Mouse (Mus musculus) megakaryocyte-erythroid progenitor cell, adult 5-6 weeks (primary cell): Measurements from ENCODE around the gene Mrpl24. TPM values are rescaled to one million over a fixed set of nuclear protein-coding genes. Genes with fewer than 3 reads are reported as not detected.
"Not testable (repeated sequence)": the region's sequence is repeated elsewhere in the genome, so short reads cannot be mapped to it uniquely, and the experiment has no call there.

Experiments
- ATAC-seq: replicated peaks from 2 replicates; pipeline ENCODE4 v1.8.0; 2016; ENCODE audit warnings: mild to moderate bottlenecking, inconsistent platforms; ENCODE audit not compliant: severe bottlenecking, poor library complexity, low FRiP score, low TSS enrichment
- total RNA-seq, 2 experiments: library from RNA; stranded (forward) in 1 of 2; stranded (reverse) in 1 of 2; fragments of 200-1000, 215-1000 nt in 1 of 2; fragments of >200 nt in 1 of 2; fragmentation: Nextera tagmentation in 1 of 2; gene quantifications; 2 replicates each; pipeline ENCODE4 v1.2.3; 2014 to 2017

Mrpl24 gene
- 147 and 201 TPM in 2 replicates for total RNA-seq (2014; fragmentation: Nextera tagmentation)
- total RNA-seq (2017) = 116 and 118 TPM in 2 replicates

DNA sequence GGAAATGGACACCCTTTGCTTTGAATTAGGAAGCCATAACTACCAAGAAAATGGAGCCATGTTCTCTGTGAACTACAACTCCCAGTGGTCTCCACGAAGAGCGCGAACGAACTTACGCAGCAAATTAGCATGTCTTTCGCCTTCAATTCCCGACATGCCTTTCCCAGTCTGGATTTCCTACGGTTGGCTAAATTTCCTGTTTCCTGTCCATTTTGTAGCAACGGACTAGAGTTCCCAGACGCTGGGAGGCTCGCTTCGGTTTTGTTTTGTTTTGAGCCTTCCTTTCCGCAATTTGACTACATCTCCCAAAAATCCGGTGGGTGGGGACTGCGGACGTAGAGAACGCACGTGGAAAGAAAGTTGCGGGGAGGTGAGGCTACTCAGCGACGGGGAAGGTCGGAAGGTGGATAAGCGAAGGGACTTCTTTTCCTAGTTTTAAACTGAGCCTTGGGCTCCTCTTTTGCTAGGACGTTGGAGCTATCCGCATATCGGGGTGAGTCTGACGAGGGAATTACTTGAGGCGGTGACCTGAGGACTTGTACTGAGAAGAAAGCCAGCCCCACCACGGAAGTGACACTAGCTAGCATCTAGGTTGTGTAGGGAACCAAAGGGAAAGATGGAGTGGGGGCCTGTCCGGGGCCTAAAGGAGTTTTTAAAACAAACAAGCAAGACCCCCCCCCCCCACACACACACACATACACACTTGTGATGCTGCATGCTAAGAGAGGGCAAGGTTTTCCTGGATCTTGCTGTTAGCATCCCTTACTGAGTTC lies at the start of gene Mrpl24:
TSS of gene Mrpl24 (plus strand) at position 171 of the 773 bp plus-strand sequence.
- peak; percentile 75 for ATAC-seq

DNA sequence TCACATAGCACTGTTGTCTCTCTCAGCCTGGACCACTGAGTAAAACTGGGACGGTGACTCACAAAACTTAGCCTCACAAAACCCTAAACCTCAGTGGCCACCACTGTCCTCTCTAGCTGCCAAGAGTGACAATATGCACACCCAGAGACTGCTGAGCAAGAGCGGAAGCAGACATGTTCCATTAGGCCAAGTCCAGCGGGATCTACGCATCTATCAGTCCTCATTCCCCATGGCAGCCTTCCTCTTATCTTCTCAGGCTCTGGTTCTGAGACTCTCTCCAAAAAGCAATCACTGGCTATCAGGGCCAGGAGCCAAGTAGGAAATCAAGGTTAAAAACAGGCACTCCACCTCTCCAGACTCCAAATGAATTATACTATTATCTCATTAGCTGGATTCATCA lies 41.6 kb upstream of the Mrpl24 start:
- no peak for ATAC-seq

DNA sequence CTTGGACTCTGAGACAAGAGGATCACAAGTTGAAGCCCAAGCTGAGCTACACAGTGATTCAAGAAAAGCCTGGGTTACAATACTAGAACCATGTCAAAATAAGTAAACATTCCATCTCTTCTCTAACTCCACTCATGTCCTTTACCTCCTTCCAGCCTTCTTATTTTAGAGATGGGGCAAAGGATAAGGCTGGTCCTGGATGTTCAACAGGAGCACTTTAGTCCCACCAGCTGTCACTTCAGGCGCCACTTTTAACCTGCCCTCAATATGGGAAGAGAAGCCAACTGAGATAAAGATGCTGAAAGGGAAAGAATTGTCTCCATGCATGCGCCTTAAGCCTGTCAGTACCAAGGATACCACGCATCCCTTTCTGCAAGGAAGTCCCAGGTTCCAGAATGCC lies 35.0 kb upstream of the Mrpl24 start:
- ATAC-seq = no peak

DNA sequence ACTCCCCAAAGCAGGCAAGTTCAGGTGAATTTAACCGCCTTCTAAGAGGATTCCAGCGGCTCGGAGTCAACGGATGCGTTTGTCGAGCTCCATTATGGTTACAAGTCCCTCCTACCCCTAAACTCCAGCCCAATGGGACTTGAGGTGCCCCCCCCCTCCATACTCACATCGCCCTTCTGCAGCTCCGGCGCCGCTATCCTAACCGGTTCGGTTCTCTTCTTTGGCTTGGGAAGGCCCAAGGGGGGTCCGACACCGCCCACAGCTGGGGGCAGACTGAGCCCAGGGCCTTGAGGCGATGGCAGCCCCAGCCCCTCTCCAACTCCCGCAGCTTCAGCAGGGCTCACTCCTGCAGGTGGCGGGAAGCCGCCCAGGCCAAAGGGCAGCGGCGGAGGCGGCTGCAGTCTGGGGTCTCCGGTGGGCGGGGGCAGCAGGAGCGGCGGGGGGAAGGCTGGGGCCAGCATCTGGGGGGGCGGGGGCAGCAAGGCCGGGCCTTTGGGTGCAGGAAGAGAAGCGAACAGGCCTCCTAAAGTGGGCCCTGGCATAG lies 34.5 kb upstream of the Mrpl24 start:
- ATAC-seq = peak; percentile 49

DNA sequence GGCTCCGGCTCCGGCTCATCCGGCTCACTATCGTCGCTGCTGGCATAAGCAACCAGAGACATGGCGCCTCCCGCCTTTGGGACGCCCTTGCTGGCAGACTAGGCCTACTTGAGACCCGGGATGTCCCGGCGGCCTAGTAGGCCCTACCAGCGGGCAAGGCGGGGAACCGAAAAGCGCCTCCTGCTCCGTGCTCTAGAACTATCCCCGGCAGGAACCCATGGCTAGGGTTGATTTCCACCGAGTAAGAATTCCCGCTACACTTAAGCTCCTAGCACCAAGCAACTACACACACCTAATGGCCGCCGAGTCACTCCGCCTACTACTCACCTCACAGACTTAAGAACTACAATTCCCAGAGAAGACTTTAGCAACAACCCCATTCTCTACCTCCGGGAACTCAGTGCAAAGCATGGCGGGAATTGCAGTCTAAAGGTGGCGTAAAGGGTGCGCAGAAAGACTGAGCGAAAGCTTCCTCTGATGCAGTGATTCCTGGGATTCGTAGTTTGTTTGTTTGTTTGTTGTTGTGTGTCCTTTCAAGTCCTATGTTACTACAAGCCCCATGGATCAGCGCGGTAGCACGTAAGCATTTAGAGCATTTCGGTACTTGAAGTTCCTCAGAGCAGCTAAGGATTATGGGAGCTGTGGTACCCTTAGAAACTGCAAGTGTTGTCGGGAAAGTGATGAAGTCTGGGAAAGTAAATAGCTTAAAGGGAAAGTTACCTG lies 33.9 kb upstream of the Mrpl24 start, which contains the start of gene Prcc:
TSS of gene Prcc (minus strand) at position 328 of the 723 bp plus-strand sequence.
- peak; percentile 94 for ATAC-seq

DNA sequence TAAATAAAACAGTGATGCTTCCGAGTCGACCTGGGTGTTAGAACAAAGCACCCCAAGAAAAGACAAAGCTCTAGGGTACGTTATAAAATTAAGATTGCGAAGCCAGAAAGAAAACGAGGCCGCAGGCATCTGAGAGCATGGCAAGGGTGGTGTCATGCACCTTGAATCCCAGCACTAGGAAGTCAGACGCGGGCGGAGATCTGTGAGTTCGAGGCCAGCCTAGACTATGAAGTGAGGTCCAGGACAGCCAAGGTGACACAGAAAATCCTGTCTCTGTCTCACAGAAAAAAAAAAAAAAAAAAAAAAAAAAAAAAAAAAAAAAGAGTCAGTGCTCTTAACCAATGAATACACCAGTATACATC lies 33.3 kb upstream of the Mrpl24 start:
- ATAC-seq = peak; percentile 8; the same call in 1 of the 2 replicates

DNA sequence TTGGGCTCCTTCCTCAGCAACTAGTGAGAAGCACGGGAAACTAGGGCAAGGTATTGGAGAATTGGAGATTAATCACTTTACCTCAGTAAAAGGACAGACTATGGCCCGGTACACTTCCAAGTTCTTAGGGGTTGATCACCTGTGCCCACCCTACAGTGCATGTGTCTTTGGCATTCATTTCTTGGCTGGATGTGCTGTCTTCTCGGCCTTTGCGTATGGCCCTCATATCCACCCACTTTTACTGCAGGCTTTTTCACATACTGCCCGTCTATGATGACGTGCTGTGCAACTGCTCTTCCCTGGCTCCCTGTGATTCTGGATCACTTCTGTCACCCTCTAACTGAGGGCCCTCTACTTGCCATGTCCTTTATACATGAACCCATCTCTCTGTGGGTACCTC lies 32.9 kb upstream of the Mrpl24 start:
- no peak for ATAC-seq

DNA sequence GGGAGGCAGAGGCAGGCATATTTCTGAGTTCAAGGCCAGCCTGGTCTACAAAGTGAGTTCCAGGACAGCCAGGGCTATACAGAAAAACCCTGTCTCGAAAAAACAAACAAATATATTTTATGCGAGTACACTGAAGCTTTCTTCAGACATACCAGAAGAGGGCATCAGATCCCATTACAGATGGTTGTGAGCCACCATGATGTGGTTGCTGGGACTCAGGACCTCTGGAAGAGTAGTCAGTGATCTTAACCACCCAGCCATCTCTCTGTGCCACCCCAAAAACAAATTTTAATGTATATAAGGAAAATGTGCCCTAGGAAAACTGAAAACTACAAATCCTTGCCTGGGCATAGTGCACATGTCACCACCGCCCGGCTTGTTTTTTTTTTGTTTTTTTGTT lies 31.9 kb upstream of the Mrpl24 start:
- ATAC-seq = not testable (repeated sequence)

DNA sequence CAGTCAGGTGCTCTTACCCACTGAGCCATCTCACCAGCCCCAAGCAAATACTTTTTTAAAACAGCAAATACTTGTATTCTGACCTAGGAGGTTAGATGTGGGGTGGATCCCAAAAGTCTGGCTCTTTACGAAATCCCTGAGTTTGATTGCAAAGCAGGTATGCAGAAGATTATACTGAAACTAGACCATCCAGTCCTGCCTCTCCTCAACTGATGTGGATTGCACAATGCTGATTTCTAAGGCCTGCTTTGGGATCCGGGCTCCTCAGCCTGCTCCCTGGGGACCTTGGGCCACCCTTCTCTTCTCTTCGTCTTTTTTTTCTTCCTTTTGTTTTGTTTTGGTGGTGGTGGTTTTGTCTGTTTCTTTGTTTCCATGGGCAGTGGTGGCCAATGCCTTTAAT lies 27.8 kb upstream of the Mrpl24 start:
- ATAC-seq = no peak

DNA sequence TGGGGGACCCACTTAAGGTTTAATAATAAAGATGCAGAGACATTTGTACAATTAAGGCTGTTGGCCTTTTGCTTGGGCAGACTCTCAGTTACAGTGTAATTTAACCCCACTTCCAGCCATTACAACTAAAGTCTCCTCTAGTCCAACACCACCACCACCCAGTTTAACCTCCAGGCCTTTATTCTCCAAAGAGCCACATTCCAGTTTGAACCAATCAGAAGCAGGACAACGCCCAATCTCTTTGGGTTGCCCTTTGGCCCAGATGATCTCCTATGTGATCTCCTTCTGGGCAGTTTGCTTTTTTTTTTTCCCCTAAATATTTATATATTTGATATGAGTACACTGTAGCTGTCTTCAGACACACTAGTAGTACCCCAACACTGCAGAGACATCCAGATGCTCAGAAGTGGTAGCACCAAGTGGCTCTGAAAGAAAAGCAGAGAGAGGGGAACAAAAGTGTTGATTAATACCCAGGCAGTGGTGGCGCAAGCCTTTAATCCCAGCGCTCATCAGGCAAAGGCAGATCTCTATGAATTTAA lies 25.9 kb upstream of the Mrpl24 start:
- no peak for ATAC-seq

DNA sequence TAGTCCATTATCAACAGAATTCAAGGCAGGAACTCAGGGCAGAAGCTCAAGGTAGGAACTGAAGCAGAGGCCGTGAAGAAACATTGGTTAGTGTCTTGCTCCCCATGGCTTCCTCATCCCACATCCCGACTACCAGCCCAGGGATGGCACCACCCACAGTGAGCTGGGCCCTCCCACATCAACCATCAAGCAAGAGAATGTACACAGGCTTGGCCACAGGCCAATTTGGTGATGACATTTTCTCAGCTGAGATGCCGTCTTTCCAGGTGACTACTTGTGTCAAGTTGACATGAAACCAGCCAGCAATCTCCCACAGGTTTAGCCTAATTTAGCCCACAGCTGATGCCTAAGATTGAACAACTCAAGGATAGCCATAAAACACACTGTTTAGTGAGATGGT lies 20.0 kb upstream of the Mrpl24 start:
- no peak for ATAC-seq

DNA sequence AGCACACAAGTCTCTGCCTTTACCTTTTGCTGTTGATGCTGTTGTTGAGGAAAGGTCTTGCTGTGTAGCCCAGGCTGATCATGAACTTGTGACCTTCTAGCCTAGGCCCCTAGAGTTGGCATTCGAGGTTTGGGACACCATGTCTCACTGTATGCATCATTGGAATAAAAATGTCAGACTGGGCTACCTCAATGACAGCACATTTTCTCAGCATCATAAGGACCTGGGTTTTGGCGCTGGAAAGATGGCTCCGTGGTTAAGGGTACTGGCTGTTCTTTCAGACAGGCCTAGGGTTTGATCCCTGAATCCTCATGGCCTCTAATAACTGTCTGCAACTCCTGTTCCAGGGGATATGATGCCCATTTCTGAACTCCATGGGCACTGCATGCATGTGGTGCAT lies 19.5 kb upstream of the Mrpl24 start:
- no peak for ATAC-seq

DNA sequence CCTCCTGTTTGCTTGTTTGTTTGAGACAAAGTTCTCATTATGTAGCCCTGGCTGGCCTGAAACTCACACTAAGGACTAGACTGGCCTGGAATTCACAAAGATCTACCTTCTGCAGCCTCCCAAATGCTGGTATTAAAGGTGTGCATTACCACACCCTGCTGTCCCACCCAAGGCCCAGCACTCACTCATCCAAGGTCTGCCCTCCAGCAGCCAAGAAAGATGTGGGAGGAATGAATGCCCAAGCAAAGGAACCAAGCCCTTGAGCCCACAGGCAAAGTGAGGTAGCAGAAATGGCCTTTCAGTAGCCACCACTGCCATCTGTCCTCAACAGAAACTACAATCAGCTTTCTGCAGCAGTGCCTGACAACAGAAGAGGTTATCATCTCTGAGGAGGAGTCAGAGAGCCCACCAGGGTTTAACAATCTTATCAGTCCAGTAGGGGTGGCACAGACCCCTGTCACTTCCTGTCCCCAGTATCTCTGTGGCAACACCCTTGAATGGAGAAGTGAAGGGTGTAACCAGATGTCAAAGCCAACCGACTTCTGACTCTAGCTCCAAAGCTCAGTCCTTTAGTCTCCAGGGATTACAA lies 18.2 kb upstream of the Mrpl24 start:
- peak; percentile 93 for ATAC-seq

DNA sequence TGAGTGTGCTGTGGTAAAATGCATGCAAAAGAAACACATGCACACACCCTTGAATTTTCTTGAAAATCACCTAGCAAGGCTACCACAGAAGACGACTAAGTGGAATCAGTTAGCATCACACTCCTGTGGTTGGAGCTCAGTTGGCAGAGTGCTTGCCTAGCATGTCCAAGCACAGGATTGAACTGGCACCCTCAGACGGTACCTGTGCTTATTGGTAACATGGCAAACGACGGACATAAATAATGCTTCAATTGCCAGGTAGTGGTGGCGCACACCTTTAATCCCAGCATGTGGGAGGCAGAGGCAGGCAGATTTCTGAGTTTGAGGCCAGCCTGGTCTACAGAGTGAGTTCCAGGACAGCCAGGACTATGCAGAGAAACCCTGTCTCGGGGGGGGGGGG lies 17.3 kb upstream of the Mrpl24 start:
- peak; percentile 14; the same call in 1 of the 2 replicates for ATAC-seq

DNA sequence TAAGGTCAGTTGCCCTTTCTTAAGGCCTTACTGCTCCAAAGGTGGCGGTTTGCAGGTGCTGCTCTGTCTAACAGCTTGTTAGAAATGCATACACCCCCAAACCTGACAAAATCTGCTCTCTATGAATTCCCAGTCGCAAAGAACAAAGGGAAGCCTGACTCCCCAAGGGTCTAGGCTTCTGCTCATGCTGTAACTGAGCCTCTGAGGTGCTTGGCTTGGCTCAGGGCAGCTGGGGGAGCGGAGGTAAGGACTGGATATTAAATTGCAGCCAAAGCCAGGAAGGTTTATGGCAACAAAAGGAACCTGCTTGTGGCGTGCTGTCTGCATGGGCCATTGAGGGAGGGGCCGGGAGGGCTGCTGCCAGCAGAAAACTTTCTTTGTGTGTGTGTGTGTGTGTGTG lies 15.5 kb upstream of the Mrpl24 start:
- no peak for ATAC-seq

DNA sequence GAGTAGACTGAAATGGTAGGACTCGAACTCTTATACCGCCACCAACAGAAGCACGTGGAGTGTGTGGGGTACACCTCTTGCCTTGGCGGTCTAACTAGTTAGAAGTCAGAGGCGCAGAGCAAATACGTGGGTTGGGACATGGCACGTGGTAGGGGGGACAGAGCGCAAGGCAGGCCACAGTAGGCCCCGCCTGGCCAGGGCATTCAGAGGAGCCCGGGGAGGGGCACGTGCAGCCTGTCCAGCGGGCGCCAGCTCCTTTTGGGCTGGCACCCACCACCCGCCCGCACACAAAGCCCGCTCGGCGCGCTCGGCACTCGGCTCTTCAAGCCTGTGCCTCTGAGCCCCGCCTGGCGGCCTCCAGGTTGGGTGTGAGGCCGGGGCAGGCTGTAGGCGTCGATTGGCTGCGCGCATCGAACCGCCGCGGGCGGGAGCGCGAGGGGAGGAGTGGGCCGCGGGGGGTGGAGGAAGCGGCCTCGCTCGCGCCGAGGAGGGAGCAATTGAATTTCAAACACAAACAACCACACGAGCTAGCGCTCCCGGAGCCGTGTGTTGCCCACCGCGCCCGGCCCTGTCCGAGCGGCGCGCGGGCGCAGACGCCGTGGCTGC lies 13.3 kb upstream of the Mrpl24 start, which contains the start of gene Hdgf:
TSS of gene Hdgf (plus strand) at position 442 of the 606 bp plus-strand sequence.
- ATAC-seq = peak; percentile 78

DNA sequence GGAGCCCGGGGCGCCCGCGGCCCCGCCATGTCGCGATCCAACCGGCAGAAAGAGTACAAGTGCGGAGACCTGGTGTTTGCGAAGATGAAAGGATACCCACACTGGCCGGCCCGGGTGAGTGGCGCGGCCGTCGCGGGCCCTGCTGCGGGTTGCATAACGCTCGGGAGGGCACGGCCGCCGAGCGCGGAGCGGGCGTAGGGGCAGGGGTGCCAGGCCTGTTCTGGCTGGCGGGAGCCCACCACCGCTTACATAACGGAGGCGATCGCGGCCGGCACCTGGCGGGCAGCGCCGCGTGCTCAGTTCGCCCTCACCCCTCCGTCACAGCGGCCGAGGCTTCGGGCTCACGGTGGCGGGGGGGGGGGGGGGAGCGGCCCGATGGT lies 12.7 kb upstream of the Mrpl24 start:
- no peak for ATAC-seq

DNA sequence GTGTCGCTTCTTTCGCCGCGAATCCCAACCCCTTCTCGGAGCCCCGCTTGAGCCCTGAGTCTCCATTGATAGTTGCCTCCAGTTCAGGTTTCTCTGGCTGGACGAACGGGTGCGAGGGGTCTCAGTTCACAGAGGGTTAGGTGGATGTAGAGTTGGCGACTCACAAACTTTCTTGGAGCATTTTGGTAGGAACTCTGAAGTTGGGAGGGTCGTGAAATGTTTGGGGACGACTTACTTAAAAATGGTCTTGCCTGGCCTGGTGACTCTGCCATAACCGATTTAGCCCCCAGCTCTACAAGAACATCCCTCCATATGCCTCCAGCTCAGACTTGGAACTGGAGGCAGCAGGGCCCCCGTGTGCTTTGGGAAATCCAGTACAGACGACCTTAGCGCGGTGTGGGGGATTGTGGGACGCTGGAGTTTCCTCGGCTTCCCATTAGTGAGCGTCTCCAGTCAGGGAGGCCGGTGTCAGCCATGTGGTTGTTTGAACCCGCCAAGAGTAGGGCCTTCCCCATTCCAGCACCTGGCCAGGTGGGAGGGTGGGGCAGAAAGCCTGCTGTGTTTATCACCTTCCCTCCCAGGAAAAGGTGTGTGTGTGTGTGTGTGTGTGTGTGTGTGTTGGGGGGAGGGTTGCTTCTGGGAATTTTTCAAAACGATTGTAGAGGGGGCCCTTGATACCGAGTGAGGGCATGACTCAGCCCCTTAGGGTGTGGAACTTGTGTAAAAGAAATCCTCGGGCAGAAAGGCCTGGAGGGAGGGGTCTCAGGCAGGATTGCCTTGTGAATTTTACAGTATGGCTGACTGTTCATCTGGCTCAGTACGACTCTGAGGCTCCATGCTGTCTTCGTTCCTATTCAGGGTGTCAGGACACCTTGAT lies 12.1 kb upstream of the Mrpl24 start:
- ATAC-seq = no peak

DNA sequence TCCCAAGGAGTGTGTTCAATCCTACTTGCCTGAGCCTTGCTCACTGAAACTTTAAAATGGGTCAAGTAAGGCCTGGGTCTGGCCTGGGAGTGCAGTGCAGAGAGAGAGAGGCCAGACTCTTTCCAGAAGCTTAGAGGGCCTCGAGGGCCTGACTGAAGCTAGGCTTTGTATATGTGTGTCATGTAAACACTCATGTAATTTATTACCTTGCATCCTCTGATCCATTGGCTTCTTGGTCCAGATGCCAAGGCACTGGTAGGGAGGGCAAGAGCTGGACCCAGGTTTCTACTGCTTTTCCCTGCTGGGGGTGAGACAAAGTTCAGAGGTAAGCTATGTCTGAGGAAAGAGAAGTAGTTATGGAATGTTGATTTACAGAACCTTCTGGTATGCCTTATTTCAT lies 11.4 kb upstream of the Mrpl24 start:
- no peak for ATAC-seq
